Mouse (Mus musculus): Measurements from ENCODE around the gene Fam186b. TPM values are rescaled to one million over a fixed set of nuclear protein-coding genes. Genes with fewer than 3 reads are reported as not detected.
"Not testable (repeated sequence)": the region's sequence is repeated elsewhere in the genome, so short reads cannot be mapped to it uniquely, and the experiment has no call there.

Gene Fam186b
- polyA plus RNA-seq, 1 experiment from 2014 or later = not detected

DNA sequence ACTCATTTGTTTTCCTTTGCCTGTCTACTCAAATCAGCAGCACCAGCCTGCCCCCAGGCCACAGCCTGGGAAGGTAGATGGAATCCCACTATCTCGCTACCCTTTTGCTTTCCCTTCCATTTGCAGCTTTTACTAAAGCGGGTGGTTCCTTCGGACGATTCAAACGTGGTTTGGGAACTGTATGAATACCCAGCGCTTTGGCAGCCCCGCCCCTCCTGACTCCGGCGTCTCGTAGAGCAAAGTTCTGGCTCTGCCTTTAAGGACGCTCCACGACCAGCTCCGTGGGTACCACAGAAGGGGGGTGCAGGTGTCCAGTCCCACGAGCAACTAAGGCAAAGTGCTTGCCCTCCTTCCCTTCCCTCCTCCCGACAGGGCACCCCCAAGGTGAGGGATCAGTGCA lies 44.6 kb downstream of the Fam186b start:
- peak; percentile 15; the same call in 1 of the 2 replicates for ATAC-seq (ENCODE audit: insufficient read depth, low FRiP score, low TSS enrichment)
- H3K4me1 ChIP-seq (ENCODE audit: control insufficient read depth, insufficient read depth, low read length); H3K36me3 ChIP-seq (ENCODE audit: control insufficient read depth, insufficient read depth, low read length); DNase-seq (ENCODE audit: low spot score); H3K27me3 ChIP-seq (ENCODE audit: control insufficient read depth, insufficient read depth, low read length); H3K9me3 ChIP-seq (ENCODE audit: control insufficient read depth, low read length); H3K27ac ChIP-seq (ENCODE audit: low read depth, low read length): not testable (repeated sequence)
- peak overlapping the region; percentile 36 for H3K9ac ChIP-seq (ENCODE audit: low read length)
- 2% methylated on average over 14 of the region's 15 CpGs for WGBS
- H3K4me3 ChIP-seq (ENCODE audit: low read depth, low read length) = peak overlapping the region; percentile 47
- peak overlapping the region; percentile 57 for H3K4me2 ChIP-seq (ENCODE audit: low read depth)

DNA sequence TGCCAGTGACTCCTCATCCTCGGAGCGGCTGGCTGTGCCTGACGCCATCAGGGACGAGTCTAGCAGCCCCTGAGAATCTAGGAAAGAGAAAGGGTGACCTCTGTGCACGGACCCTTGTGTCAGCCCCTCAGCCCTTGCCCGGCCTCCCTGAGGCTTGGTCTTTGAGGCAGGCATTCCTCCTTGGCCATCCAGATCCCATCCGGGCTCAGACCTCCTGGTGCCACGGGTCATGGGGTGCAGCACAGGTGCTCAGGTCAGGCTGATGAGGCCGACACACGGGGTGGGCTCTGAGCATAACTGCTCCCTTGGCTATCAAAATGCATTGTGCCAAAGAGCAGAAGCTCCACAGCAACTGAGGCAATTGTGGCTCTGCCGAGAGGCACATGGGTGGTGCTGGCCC lies 45.8 kb downstream of the Fam186b start:
- ATAC-seq (ENCODE audit: insufficient read depth, low FRiP score, low TSS enrichment) (no peak), DNase-seq (ENCODE audit: low spot score) (no peak)
- Histone ChIP-seq H3K27me3 (ENCODE audit: control insufficient read depth, insufficient read depth, low read length) (no peaks in the 10 kb centered on the region), H3K9ac (ENCODE audit: low read length) (no peak overlapping the region), H3K4me1 (ENCODE audit: control insufficient read depth, insufficient read depth, low read length) (peaks cover 4% of the 10 kb centered on the region; the same call in 1 of the 2 replicates), H3K27ac (ENCODE audit: low read depth, low read length) (no peak overlapping the region), H3K4me3 (ENCODE audit: low read depth, low read length) (no peak overlapping the region), H3K4me2 (ENCODE audit: low read depth) (no peak overlapping the region), H3K9me3 (ENCODE audit: control insufficient read depth, low read length) (no peaks in the 10 kb centered on the region), H3K36me3 (ENCODE audit: control insufficient read depth, insufficient read depth, low read length) (peaks cover 5% of the 10 kb centered on the region)
- WGBS = 94% methylated on average over 11 of the region's 11 CpGs

DNA sequence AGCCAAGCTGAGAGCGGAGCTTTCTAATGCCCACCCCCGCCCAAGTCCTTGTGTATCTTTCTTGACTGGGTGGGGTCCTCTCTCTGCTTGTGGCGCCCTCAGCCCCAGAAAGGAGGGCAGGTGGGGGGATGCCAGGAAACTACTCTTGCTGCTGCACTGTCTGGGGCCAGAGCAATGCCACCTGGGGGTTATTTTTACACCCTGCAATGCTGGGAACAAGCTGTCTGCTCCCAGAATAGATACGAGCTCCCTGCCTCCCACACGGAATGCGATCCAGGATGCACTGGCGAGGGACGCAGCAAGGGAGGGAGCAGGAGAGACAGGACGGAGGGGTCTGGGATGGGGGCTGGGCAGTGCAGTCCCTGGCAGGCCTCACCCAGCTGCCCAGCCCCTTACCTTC lies 46.7 kb downstream of the Fam186b start:
- Histone ChIP-seq H3K36me3 (ENCODE audit: control insufficient read depth, insufficient read depth, low read length) (peaks cover 9% of the 10 kb centered on the region), H3K27me3 (ENCODE audit: control insufficient read depth, insufficient read depth, low read length) (no peaks in the 10 kb centered on the region), H3K9me3 (ENCODE audit: control insufficient read depth, low read length) (no peaks in the 10 kb centered on the region), H3K4me1 (ENCODE audit: control insufficient read depth, insufficient read depth, low read length) (peaks cover 4% of the 10 kb centered on the region; the same call in 1 of the 2 replicates), H3K4me3 (ENCODE audit: low read depth, low read length) (no peak overlapping the region), H3K9ac (ENCODE audit: low read length) (no peak overlapping the region), H3K4me2 (ENCODE audit: low read depth) (no peak overlapping the region), H3K27ac (ENCODE audit: low read depth, low read length) (no peak overlapping the region)
- 92% methylated on average over 9 of the region's 9 CpGs for WGBS
- no peak for ATAC-seq (ENCODE audit: insufficient read depth, low FRiP score, low TSS enrichment)
- DNase-seq (ENCODE audit: low spot score) = no peak

GRCm38 (mm10) chr15:99246736-99247135 lies 49.0 kb downstream of the Fam186b start:
- not testable (repeated sequence) for H3K27me3 ChIP-seq (ENCODE audit: control insufficient read depth, insufficient read depth, low read length); H3K9ac ChIP-seq (ENCODE audit: low read length); H3K4me3 ChIP-seq (ENCODE audit: low read depth, low read length); H3K4me2 ChIP-seq (ENCODE audit: low read depth); ATAC-seq (ENCODE audit: insufficient read depth, low FRiP score, low TSS enrichment); H3K27ac ChIP-seq (ENCODE audit: low read depth, low read length); H3K4me1 ChIP-seq (ENCODE audit: control insufficient read depth, insufficient read depth, low read length); H3K9me3 ChIP-seq (ENCODE audit: control insufficient read depth, low read length); DNase-seq (ENCODE audit: low spot score)
- 94% methylated on average over 6 of the region's 6 CpGs for WGBS
- peaks cover 16% of the 10 kb centered on the region for H3K36me3 ChIP-seq (ENCODE audit: control insufficient read depth, insufficient read depth, low read length)

DNA sequence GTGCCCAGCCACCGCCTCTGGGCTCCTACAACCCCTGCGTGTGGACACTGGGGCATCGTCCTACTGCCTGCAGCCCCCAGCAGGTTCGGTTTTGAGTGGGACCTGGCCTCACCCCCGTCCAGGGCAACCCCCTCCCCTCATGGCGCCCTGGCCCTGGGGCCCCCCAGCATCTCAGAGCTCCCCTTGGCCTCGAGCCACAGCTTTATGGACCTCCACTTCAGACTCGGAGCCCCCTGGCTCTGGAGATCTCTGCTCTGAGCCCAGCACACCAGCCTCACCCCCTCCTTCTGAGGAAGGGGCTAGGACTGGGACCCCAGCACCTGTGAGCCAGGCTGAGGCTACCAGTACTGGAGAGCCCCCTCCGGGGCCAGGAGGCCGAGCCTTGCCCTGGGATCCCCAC lies 53.6 kb downstream of the Fam186b start:
- Histone ChIP-seq H3K4me1 (ENCODE audit: control insufficient read depth, insufficient read depth, low read length) (no peaks in the 10 kb centered on the region), H3K4me3 (ENCODE audit: low read depth, low read length) (no peak overlapping the region), H3K9me3 (ENCODE audit: control insufficient read depth, low read length) (no peaks in the 10 kb centered on the region), H3K4me2 (ENCODE audit: low read depth) (no peak overlapping the region), H3K9ac (ENCODE audit: low read length) (no peak overlapping the region), H3K27me3 (ENCODE audit: control insufficient read depth, insufficient read depth, low read length) (no peaks in the 10 kb centered on the region), H3K36me3 (ENCODE audit: control insufficient read depth, insufficient read depth, low read length) (peaks cover 14% of the 10 kb centered on the region), H3K27ac (ENCODE audit: low read depth, low read length) (no peak overlapping the region)
- 90% methylated on average over 8 of the region's 10 CpGs for WGBS
- ATAC-seq (ENCODE audit: insufficient read depth, low FRiP score, low TSS enrichment) = 0 out of 2 replicates have a peak, but pooled peaks have one; percentile 20
- no peak for DNase-seq (ENCODE audit: low spot score)

DNA sequence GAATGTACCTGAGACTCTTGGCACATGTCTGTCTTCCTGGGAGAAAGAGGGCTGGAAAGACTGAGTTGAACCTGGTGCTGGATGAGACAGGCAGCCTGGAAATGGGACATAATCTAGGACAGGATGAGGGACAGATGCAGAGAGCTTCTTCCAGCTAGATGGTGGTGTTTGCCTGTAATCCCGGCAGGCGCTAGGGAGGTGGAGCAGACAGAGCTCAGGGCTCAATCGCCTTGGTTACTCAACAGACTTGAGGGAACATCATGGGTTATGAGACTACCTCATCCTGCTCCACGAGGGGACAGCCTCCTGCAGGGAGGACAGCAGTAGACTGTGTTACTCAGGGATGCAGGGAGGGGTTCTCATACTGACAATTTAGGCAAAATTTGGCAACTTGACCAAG lies 54.4 kb downstream of the Fam186b start:
- Histone ChIP-seq H3K27ac (ENCODE audit: low read depth, low read length) (no peak overlapping the region), H3K9ac (ENCODE audit: low read length) (no peak overlapping the region), H3K4me1 (ENCODE audit: control insufficient read depth, insufficient read depth, low read length) (no peaks in the 10 kb centered on the region), H3K9me3 (ENCODE audit: control insufficient read depth, low read length) (no peaks in the 10 kb centered on the region), H3K4me3 (ENCODE audit: low read depth, low read length) (no peak overlapping the region), H3K4me2 (ENCODE audit: low read depth) (no peak overlapping the region), H3K36me3 (ENCODE audit: control insufficient read depth, insufficient read depth, low read length) (peaks cover 14% of the 10 kb centered on the region), H3K27me3 (ENCODE audit: control insufficient read depth, insufficient read depth, low read length) (no peaks in the 10 kb centered on the region)
- DNase-seq (ENCODE audit: low spot score) (no peak), ATAC-seq (ENCODE audit: insufficient read depth, low FRiP score, low TSS enrichment) (no peak)
- WGBS = 81% methylated on average over 4 of the region's 4 CpGs

- no peak overlapping the region for H3K4me2 ChIP-seq (ENCODE audit: low read depth)
- H3K4me3 ChIP-seq (ENCODE audit: low read depth, low read length) = no peak overlapping the region
- WGBS = 72% methylated on average over 4 of the region's 4 CpGs
- H3K27me3 ChIP-seq (ENCODE audit: control insufficient read depth, insufficient read depth, low read length) = no peaks in the 10 kb centered on the region
- H3K9ac ChIP-seq (ENCODE audit: low read length) = no peak overlapping the region
- H3K9me3 ChIP-seq (ENCODE audit: control insufficient read depth, low read length) = no peaks in the 10 kb centered on the region
- DNase-seq (ENCODE audit: low spot score) (no peak), ATAC-seq (ENCODE audit: insufficient read depth, low FRiP score, low TSS enrichment) (no peak)
- H3K36me3 ChIP-seq (ENCODE audit: control insufficient read depth, insufficient read depth, low read length) = peaks cover 12% of the 10 kb centered on the region
- H3K27ac ChIP-seq (ENCODE audit: low read depth, low read length) = no peak overlapping the region
- no peaks in the 10 kb centered on the region for H3K4me1 ChIP-seq (ENCODE audit: control insufficient read depth, insufficient read depth, low read length)
These were observed 55.6 kb downstream of the Fam186b start for GRCm38 (mm10) chr15:99240129-99240528.

DNA sequence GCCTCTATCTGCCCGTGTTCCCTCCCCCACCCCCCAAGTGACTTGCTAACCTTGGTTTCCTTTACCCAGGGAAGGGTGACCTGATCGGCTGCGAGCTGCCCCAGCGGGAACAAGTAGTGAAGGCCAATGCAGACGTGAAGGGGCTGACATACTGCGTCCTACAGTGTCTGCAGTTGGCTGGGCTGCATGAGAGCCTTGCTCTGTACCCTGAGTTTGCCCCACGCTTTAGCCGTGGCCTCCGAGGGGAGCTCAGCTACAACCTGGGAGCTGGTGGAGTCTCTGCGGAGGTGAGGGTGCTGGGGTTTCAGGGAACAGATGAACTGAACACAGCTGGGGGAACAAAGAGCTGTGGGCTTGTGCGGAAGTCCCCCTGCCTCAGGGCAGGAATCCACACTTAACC lies 57.7 kb downstream of the Fam186b start:
- H3K4me2 ChIP-seq (ENCODE audit: low read depth) = no peak overlapping the region
- H3K9me3 ChIP-seq (ENCODE audit: control insufficient read depth, low read length) = no peaks in the 10 kb centered on the region
- peaks cover 5% of the 10 kb centered on the region for H3K36me3 ChIP-seq (ENCODE audit: control insufficient read depth, insufficient read depth, low read length)
- no peak for DNase-seq (ENCODE audit: low spot score)
- WGBS = 62% methylated on average over 11 of the region's 11 CpGs
- no peak for ATAC-seq (ENCODE audit: insufficient read depth, low FRiP score, low TSS enrichment)
- no peak overlapping the region; the same call in 1 of the 2 replicates for H3K9ac ChIP-seq (ENCODE audit: low read length)
- no peak overlapping the region for H3K27ac ChIP-seq (ENCODE audit: low read depth, low read length)
- H3K4me1 ChIP-seq (ENCODE audit: control insufficient read depth, insufficient read depth, low read length) = no peaks in the 10 kb centered on the region
- H3K27me3 ChIP-seq (ENCODE audit: control insufficient read depth, insufficient read depth, low read length) = no peaks in the 10 kb centered on the region
- H3K4me3 ChIP-seq (ENCODE audit: low read depth, low read length) = no peak overlapping the region

DNA sequence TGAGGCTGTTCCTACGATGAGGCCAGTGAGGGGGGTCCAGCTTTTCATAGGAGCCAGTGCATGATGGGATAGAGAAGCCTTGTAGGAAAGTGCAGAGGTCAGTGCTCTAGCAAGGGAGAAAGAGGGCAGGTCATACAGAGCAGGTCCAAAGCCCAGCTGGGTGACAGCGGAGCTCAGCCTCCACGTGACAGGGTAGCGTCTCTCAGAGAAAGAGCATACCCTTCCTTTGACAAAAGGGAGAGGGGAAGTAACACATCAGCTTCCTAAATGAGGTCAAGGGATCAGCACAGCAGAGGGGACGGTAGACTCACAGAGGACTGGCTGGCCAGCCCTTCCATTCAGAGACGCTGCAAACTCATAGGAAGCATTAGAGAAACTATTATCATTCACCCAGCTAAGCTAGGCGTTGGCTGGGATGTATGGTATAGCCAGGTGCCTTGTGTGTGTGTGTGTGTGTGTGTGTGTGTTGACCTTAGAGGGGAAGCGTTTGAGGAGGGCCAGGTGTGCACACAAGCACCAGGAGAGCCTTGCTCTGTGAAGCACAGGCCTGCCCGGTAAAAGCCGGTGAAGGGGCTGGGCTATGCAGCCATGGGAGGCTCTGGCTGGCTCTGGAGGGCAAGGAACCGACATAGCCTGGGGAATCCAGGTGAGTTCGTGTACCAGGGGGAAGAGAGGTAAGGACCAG lies 61.2 kb downstream of the Fam186b start:
- H3K4me3 ChIP-seq (ENCODE audit: low read depth, low read length) = no peak overlapping the region
- WGBS = 60% methylated on average over 12 of the region's 12 CpGs
- peaks cover 10% of the 10 kb centered on the region for H3K27me3 ChIP-seq (ENCODE audit: control insufficient read depth, insufficient read depth, low read length)
- DNase-seq (ENCODE audit: low spot score) (no peak), ATAC-seq (ENCODE audit: insufficient read depth, low FRiP score, low TSS enrichment) (no peak)
- H3K9ac ChIP-seq (ENCODE audit: low read length) = no peak overlapping the region
- no peaks in the 10 kb centered on the region for H3K4me1 ChIP-seq (ENCODE audit: control insufficient read depth, insufficient read depth, low read length)
- H3K36me3 ChIP-seq (ENCODE audit: control insufficient read depth, insufficient read depth, low read length) = no peaks in the 10 kb centered on the region
- no peaks in the 10 kb centered on the region for H3K9me3 ChIP-seq (ENCODE audit: control insufficient read depth, low read length)
- H3K4me2 ChIP-seq (ENCODE audit: low read depth) = no peak overlapping the region
- no peak overlapping the region for H3K27ac ChIP-seq (ENCODE audit: low read depth, low read length)
